Mouse (Mus musculus): ENCODE measurements around the gene Fkbp9. TPM values are rescaled to one million over a fixed set of nuclear protein-coding genes. Genes with fewer than 3 reads are reported as not detected.

The Fkbp9 gene
- polyA plus RNA-seq, 1 experiment from 2014 or later, result 29.2 TPM

DNA sequence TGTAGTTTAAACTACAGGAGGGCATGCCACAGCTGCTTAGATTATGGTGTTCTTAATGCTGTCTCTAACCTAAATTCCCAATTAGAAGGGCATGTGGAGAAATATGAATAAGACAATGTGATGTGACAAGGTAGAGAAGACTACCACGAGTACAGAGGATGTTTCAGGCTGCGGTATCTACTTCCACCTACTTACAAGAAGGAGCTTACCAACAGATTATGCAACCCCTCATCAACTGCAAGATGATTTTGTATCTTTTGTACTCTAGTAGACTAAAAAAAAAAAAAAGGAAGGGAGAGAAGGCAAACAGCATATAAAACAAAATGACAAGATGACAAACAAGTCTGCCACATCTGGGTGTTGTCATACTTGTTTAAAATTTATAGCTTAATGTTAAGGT lies 76.5 kb downstream of the Fkbp9 start:
- Histone ChIP-seq H3K27me3 (no peaks in the 10 kb centered on the region), H3K4me3 (replicated peaks) (no peak overlapping the region), H3K36me3 (no peaks in the 10 kb centered on the region), H3K27ac (no peak overlapping the region), H3K4me1 (replicated peaks) (peaks cover 21% of the 10 kb centered on the region), H3K9me3 (no peaks in the 10 kb centered on the region), H3K9ac (replicated peaks) (no peak overlapping the region), H3K4me2 (replicated peaks) (no peak overlapping the region)
- no peak for ATAC-seq
- 96% methylated on average over 2 of the region's 2 CpGs for WGBS

DNA sequence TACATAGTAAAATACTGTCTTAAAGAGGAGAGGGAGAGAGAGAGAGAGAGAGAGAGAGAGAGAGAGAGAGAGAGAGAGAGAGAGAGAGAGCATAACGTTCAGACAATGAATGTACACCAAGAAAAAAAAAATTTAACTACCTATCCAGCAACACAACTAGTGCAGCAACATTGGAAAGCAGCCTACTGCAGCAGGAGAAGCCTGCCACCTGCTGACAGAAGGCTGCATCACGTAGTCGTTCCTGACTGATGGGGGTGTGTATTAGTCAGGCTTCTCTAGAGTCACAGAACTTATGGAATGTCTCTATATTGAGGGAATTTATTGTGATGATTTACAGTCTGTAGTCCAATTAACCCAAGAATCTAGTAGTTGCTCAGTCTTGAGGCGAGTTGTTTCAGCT lies 77.1 kb downstream of the Fkbp9 start:
- Histone ChIP-seq H3K9me3 (no peaks in the 10 kb centered on the region), H3K9ac (replicated peaks) (no peak overlapping the region), H3K4me2 (replicated peaks) (no peak overlapping the region), H3K27me3 (no peaks in the 10 kb centered on the region), H3K4me3 (replicated peaks) (no peak overlapping the region), H3K4me1 (replicated peaks) (peaks cover 19% of the 10 kb centered on the region), H3K36me3 (no peaks in the 10 kb centered on the region), H3K27ac (no peak overlapping the region)
- no peak for ATAC-seq
- WGBS, result 13% methylated on average over 4 of the region's 4 CpGs

DNA sequence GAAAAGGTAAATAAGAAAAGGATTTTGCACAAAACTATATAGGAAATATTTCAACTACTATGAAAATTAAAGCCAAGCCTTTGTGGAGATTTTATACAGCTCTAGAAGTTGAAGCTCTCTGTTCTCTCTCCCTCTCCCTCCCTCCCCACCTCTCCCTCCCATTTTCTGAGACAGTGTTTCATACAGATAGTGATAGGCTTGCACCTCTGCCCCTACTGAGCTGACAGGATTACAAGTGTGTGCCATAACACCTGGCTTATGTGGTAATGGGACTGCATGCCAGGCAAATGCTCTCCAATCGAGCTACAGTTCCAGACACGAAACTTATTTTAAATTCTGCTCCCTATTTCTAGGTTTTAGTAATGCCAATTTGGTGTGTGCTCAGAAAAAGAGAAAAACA lies 79.1 kb downstream of the Fkbp9 start:
- H3K27me3 ChIP-seq, result no peaks in the 10 kb centered on the region
- no peak for ATAC-seq
- WGBS, result 88% methylated on average over 2 of the region's 2 CpGs

DNA sequence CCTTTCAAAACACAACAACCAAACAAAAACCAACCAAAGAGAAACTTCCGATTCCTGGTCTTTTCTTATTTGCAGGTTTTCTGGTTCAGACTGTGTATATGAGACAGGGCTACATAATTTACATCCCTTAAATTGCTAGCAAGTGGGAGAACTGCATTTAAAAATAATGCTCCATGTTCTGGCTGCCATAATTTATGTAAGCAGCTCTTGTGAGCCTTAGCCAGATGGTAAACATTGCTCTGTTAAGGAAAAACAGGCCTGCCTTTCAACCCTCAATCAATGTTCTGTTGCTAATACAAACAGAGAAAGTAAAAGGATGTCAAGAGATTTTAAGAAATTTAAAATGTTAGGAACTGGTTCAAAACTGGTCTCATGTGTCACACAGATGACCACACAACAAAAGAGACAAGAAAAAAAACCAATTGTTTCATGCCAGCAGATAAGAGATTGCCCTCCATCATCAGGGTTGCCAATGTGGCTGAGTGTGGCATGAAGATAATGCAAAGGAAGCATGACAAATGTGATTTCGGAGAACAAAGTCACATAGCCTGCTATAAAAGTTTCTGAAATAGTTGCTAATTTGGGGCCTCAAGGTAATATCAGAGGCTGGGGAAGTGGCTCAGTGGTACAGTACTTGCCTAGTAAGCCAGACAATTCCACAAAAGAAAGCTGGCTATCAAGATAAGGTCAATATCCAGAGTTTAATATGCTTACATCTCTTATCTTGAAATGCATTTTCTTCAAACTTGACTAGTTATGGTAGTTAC lies 81.4 kb downstream of the Fkbp9 start:
- Histone ChIP-seq H3K9ac (replicated peaks) (no peak overlapping the region), H3K4me1 (replicated peaks) (0 out of 2 replicates have a peak, but pooled peaks cover 3% of the 10 kb centered on the region), H3K36me3 (peaks cover 5% of the 10 kb centered on the region; the same call in 1 of the 2 replicates), H3K9me3 (0 out of 2 replicates have a peak, but pooled peaks cover 6% of the 10 kb centered on the region), H3K27ac (no peak overlapping the region), H3K27me3 (no peaks in the 10 kb centered on the region), H3K4me2 (replicated peaks) (no peak overlapping the region), H3K4me3 (replicated peaks) (no peak overlapping the region)
- 77% methylated on average over 2 of the region's 2 CpGs for WGBS
- no peak for ATAC-seq

More for the DNA sequence above, 79.1 kb downstream of the Fkbp9 start:
- Histone ChIP-seq H3K4me2 (replicated peaks) (no peak overlapping the region), H3K27ac (no peak overlapping the region), H3K9me3 (0 out of 2 replicates have a peak, but pooled peaks cover 6% of the 10 kb centered on the region), H3K9ac (replicated peaks) (no peak overlapping the region), H3K4me1 (replicated peaks) (peaks cover 10% of the 10 kb centered on the region; the same call in 1 of the 2 replicates), H3K4me3 (replicated peaks) (no peak overlapping the region), H3K36me3 (peaks cover 5% of the 10 kb centered on the region; the same call in 1 of the 2 replicates)

DNA sequence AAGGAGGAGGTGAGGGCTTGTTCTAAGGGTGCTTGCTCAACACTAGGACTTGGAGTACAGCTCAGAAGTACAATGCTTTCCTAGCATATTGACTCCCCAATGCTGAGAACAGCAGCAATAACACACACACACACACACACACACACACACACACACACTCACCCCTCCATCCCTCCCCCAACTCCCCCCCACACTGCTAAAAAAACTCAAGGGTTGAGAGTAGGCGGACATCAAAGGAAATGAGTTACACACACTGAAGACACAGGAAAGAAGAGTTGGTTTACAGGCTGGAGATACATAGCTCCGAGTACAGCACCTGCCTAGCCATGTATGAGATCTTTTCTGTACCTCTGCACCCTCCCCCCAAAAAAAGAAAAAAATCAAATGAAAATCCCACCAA lies 84.4 kb downstream of the Fkbp9 start:
- H3K9ac ChIP-seq (replicated peaks), result no peak overlapping the region
- H3K4me3 ChIP-seq (replicated peaks), result no peak overlapping the region
- peaks cover 5% of the 10 kb centered on the region; the same call in 1 of the 2 replicates for H3K36me3 ChIP-seq
- WGBS, result 93% methylated on average over 2 of the region's 2 CpGs
- H3K4me2 ChIP-seq (replicated peaks), result no peak overlapping the region
- H3K9me3 ChIP-seq, result 0 out of 2 replicates have a peak, but pooled peaks cover 6% of the 10 kb centered on the region
- H3K27ac ChIP-seq, result no peak overlapping the region
- no peak for ATAC-seq
- H3K27me3 ChIP-seq, result no peaks in the 10 kb centered on the region
- 0 out of 2 replicates have a peak, but pooled peaks cover 3% of the 10 kb centered on the region for H3K4me1 ChIP-seq (replicated peaks)

DNA sequence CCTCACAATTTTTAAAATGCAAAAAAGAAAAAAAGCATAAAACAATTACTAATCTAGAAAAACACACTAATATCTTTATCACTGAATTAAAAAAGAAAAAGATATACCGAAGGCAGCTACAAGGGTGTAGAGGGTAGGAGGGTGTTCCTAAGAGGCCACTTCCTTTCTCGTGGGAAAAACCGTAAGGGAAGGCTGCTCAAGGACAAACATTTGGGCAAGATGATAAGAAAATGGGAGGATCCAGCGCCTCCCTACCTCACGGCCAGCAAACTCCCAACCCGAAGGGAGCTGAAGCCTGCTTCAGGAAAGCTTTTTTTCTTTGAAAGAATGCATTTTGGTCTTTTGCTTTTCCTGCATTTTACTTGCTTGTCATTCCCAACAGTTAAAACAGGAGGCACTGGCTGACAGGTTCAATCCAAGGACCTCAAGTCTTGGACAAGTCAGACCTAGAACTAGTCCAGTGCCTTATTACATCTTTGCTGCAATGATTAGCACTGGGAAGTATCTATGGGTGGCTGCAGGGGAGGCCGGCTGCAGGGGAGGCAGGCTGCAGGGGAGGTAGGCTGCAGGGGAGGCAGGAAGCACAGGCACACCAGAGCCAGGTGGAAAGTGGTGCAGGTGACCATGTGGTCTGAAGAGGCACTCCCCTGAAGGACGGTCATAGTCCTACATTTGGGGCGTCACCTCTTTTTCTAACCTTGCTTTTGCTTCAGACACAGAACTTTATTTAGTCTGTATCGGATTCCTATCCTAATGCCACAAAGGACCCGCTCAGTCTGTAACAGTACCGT lies 85.9 kb downstream of the Fkbp9 start:
- no peak for ATAC-seq
- Histone ChIP-seq H3K9ac (replicated peaks) (no peak overlapping the region), H3K4me3 (replicated peaks) (no peak overlapping the region), H3K27me3 (no peaks in the 10 kb centered on the region), H3K27ac (no peak overlapping the region), H3K4me1 (replicated peaks) (peaks cover 13% of the 10 kb centered on the region), H3K9me3 (0 out of 2 replicates have a peak, but pooled peaks cover 6% of the 10 kb centered on the region), H3K36me3 (peaks cover 5% of the 10 kb centered on the region; the same call in 1 of the 2 replicates), H3K4me2 (replicated peaks) (no peak overlapping the region)
- WGBS, result 79% methylated on average over 12 of the region's 12 CpGs

DNA sequence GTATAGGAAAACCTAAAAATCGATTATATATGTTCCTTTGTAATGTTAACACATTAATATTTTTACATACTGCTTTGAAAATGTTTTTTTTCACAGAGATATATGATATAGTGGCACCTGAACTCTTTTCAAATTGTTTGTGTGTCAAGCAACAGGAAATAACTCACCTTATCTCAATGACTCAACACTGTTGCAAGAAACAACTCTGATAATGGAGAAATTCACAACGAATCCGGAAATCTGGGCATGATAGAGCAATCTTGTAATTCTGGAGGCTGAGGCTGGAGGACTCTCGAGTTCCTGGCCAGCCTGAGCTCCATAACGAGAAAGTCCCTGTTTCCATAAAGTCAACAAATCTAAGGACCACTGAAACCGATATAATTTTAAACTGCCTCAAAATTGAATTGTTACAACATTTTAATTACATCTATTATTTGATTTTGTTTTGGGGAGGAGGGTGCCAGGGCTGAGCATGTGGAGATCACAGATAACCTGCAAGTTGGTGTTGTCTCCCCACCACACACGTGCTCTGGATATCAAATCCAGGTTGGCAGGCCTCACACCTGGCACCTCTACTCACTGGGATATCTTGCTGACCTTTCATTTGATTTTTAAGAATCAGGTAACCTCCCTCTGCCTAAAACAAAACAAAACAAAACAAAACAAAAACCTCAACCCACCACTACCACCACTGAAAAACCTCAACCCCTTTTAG lies 87.6 kb downstream of the Fkbp9 start:
- Histone ChIP-seq H3K4me3 (replicated peaks) (no peak overlapping the region), H3K36me3 (peaks cover 3% of the 10 kb centered on the region; the same call in 1 of the 2 replicates), H3K27me3 (no peaks in the 10 kb centered on the region), H3K9me3 (0 out of 2 replicates have a peak, but pooled peaks cover 2% of the 10 kb centered on the region), H3K9ac (replicated peaks) (no peak overlapping the region), H3K4me1 (replicated peaks) (peaks cover 15% of the 10 kb centered on the region), H3K27ac (no peak overlapping the region), H3K4me2 (replicated peaks) (no peak overlapping the region)
- no peak for ATAC-seq
- 94% methylated on average over 7 of the region's 7 CpGs for WGBS

DNA sequence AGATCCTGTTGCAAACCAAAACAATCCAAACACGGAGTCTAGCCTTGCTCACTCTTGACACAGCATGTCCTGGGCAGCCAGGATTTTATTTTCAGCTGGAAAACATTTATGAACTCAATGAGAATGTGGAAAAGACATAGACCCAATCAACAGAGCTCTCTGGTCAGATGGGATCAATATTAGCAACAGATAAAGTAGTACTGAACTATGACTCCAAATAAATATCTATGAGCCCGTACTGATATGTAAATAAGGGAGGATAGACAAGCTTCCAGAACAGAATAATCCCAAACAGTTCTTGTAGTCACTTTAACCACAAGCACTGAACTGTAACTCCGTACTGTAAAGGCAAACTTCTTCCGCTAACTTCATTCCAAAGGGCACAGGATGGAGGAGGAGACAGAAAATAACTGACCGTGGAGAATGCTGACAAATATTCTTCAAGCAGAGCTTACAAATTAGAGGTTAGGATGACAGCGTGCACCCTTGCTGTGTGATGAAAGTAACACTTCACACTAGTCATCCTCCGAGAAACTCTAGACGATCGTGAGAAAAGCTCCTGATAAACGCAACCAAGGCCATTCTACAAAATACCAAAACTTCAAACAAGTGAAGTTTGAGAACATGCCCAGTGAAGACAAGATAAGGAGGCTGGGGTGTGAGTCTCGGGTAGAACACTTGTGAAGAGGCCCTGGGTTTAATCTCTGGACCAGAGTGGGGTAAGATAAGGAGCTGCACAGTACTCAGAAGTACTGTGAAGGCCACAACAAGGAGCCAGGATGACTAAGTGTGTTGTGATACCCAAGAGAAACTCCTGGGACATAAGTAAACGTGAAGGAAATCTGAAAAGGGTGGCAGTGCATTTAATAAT lies 88.6 kb downstream of the Fkbp9 start:
- WGBS, result 89% methylated on average over 12 of the region's 12 CpGs
- Histone ChIP-seq H3K9ac (replicated peaks) (no peak overlapping the region), H3K4me1 (replicated peaks) (peaks cover 19% of the 10 kb centered on the region), H3K4me2 (replicated peaks) (no peak overlapping the region), H3K27me3 (no peaks in the 10 kb centered on the region), H3K4me3 (replicated peaks) (no peak overlapping the region), H3K27ac (no peak overlapping the region), H3K9me3 (no peaks in the 10 kb centered on the region), H3K36me3 (no peaks in the 10 kb centered on the region)
- no peak for ATAC-seq

DNA sequence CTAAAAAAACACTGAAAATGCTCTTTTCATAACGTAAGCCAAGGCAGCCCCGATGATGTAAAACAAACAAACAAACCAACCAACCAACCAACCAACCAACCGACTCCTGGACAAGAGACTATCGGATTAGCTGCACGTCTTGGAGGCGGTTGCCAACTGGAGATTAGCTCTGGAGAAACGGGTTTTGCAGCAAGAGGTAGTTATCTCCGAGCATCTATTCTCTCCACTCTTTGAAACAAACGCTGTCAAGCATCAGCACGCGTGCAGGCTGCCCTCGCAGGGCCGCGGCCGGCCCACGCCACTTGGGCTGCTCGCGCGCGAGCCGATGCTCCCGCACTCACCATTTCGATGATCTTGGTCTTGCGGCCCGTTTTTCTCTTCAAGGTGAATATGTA lies 91.5 kb downstream of the Fkbp9 start:
- H3K27ac ChIP-seq, result peak overlapping the region; percentile 89
- H3K4me1 ChIP-seq (replicated peaks), result peaks cover 19% of the 10 kb centered on the region
- peak overlapping the region; percentile 57 for H3K4me2 ChIP-seq (replicated peaks)
- WGBS, result 0% methylated on average over 25 of the region's 25 CpGs
- peak overlapping the region; percentile 84 for H3K9ac ChIP-seq (replicated peaks)
- H3K9me3 ChIP-seq, result no peaks in the 10 kb centered on the region
- H3K36me3 ChIP-seq, result no peaks in the 10 kb centered on the region
- H3K27me3 ChIP-seq, result no peaks in the 10 kb centered on the region
- peak overlapping the region; percentile 71 for H3K4me3 ChIP-seq (replicated peaks)
- no peak for ATAC-seq

DNA sequence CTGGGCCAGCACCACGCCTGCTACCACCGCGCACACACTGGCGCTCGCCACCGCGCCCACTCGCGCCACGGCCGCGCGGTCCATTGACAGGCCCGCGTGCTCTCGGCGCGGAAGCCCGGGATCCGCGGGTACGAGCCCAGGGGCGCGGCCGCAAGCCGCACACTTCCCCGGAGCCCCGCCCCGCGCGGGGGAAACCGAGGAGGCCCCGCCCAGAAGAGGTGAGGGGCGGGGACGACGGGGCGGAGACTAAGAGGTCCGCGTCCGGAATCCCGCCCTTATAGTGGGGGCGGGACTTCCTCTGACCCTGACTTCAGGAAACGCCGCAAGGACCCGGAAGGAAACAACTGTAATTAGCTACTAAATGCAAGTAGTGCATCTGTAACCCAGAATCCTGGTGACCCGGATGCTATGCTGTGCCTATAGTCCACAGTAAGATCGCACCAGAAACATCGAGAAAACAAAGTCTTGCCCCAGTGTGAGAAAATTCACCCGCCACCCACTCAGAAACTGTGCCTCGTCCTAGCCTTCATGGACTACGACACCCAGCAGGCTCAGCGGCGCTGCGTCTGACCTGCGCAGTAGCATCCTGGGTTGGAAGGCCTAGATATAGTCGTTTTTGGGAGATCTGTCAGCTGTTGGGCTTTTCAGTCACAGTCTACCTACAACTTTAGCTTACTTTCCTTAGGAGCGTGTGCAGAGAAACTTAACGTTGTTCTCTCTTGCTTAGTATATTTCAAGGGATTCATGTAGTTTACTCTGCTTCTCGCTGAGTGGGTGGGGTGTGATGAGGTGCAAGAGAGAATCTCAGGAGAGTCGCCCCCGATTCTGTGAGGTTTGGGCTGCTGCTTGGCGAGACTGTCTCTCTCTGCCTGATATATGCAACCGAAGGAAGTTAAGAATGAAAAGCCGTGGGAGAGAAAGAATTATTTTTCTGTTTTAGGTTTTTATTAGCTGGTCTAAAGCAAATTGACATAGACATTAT lies 92.2 kb downstream of the Fkbp9 start, which contains the start of the genes Nt5c3 and Vmn1r4:
TSS of gene Nt5c3 (minus strand) at position 207 of the 982 bp plus-strand sequence.
TSS of gene Vmn1r4 (plus strand) at position 290 of the 982 bp plus-strand sequence.
- peak within 1 kb of the TSS; percentile 89 for H3K27ac ChIP-seq
- peak within 1 kb of the TSS; percentile 71 for H3K4me3 ChIP-seq (replicated peaks)
- no peaks in the 10 kb centered on the region for H3K36me3 ChIP-seq
- H3K4me1 ChIP-seq (replicated peaks), result peaks cover 19% of the 10 kb centered on the region
- H3K9ac ChIP-seq (replicated peaks), result peak within 1 kb of the TSS; percentile 84
- peak; percentile 97 for ATAC-seq
- no peaks in the 10 kb centered on the region for H3K9me3 ChIP-seq
- peak within 1 kb of the TSS; percentile 61 for H3K4me2 ChIP-seq (replicated peaks)
- no peaks in the 10 kb centered on the region for H3K27me3 ChIP-seq
- WGBS, result 4% methylated on average over 62 of the region's 64 CpGs

Data from midbrain, embryonic 13.5 days (tissue).